Mouse (Mus musculus) embryonic facial prominence, embryonic 11.5 days (tissue): Measurements from ENCODE around the gene Olfr549. TPM values are rescaled to one million over a fixed set of nuclear protein-coding genes. Genes with fewer than 3 reads are reported as not detected.

Source experiments
- polyA plus RNA-seq: library from polyadenylated mRNA; unstranded; fragments of >200 nt; fragmentation: Nextera tagmentation; extraction: Ambion mirVana; gene quantifications from 2 replicates; pipeline ENCODE4 v1.2.1, GENCODE M21; 2014

Gene Olfr549
- polyA plus RNA-seq, 1 experiment from 2014 or later = not detected

Other genes with a start within 250 kb of the Olfr549 start
- gene Rrm1, start 108.2 kb upstream of the Olfr549 start, polyA plus RNA-seq = 242 and 246 TPM in 2 replicates
- gene Olfr543, start 68.2 kb upstream of the Olfr549 start, polyA plus RNA-seq = 0.25 and 0.67 TPM in 2 replicates
- 0.06 TPM in 1 of 2 replicates, not detected in the other for gene Olfr544, start 61.6 kb upstream of the Olfr549 start, polyA plus RNA-seq
- gene Olfr545, start 50.3 kb upstream of the Olfr549 start, polyA plus RNA-seq = not detected in 2 replicates
- not detected in 2 replicates for gene Olfr547, start 15.1 kb upstream of the Olfr549 start, polyA plus RNA-seq
- gene Olfr548-ps1, start 9.0 kb upstream of the Olfr549 start, polyA plus RNA-seq = not detected in 2 replicates
- gene Trim21, start 15.6 kb downstream of the Olfr549 start, polyA plus RNA-seq = 0.52 and 0.72 TPM in 2 replicates
- gene Olfr550, start 21.6 kb downstream of the Olfr549 start, polyA plus RNA-seq = not detected in 2 replicates
- not detected in 2 replicates for gene Olfr551, start 42.0 kb downstream of the Olfr549 start, polyA plus RNA-seq
- gene Olfr552, start 47.9 kb downstream of the Olfr549 start, polyA plus RNA-seq = not detected in 2 replicates
- gene Olfr553, start 68.3 kb downstream of the Olfr549 start, polyA plus RNA-seq = not detected in 2 replicates
- not detected in 2 replicates for gene Olfr554, start 88.6 kb downstream of the Olfr549 start, polyA plus RNA-seq
- not detected in 2 replicates for gene Olfr555, start 109.0 kb downstream of the Olfr549 start, polyA plus RNA-seq
- gene Olfr556, start 115.0 kb downstream of the Olfr549 start, polyA plus RNA-seq = not detected in 2 replicates
- 11.4 and 14.7 TPM in 2 replicates for gene Trim68, start 137.5 kb downstream of the Olfr549 start, polyA plus RNA-seq
- not detected in 2 replicates for gene Olfr557, start 146.0 kb downstream of the Olfr549 start, polyA plus RNA-seq
- 0.24 TPM in 1 of 2 replicates, not detected in the other for gene Olfr558, start 152.3 kb downstream of the Olfr549 start, polyA plus RNA-seq
- not detected in 2 replicates for gene Olfr33, start 169.2 kb downstream of the Olfr549 start, polyA plus RNA-seq
- not detected in 2 replicates for gene Olfr559, start 177.6 kb downstream of the Olfr549 start, polyA plus RNA-seq
- not detected in 2 replicates for gene Olfr560, start 209.5 kb downstream of the Olfr549 start, polyA plus RNA-seq
- gene Olfr78, start 209.6 kb downstream of the Olfr549 start, polyA plus RNA-seq = 0.08 TPM in 1 of 2 replicates, not detected in the other
- gene Olfr561, start 221.4 kb downstream of the Olfr549 start, polyA plus RNA-seq = not detected in 2 replicates